Mouse (Mus musculus): ENCODE measurements around the gene Iqsec2. TPM values are rescaled to one million over a fixed set of nuclear protein-coding genes. Genes with fewer than 3 reads are reported as not detected.
"Not testable (repeated sequence)": the region's sequence is repeated elsewhere in the genome, so short reads cannot be mapped to it uniquely, and the experiment has no call there.

Iqsec2 gene
- total RNA-seq, 2 experiments from 2014 or later = 0.92 to 5.8 TPM

GRCm38 (mm10) chrX:152243140-152243539 lies 99.1 kb downstream of the Iqsec2 start:
- ATAC-seq (replicated peaks; ENCODE audit: poor library complexity) = not testable (repeated sequence)

- no peak for ATAC-seq (replicated peaks; ENCODE audit: poor library complexity)
These were observed 100.6 kb downstream of the Iqsec2 start for GRCm38 (mm10) chrX:152244492-152245189.

- no peak for ATAC-seq (replicated peaks; ENCODE audit: poor library complexity)
These were observed 127.1 kb downstream of the Iqsec2 start for GRCm38 (mm10) chrX:152271189-152271588.

Other genes with a start within 250 kb of the Iqsec2 start
- gene Hsd17b10, start 142.4 kb upstream of the Iqsec2 start, total RNA-seq (2015) = 110 and 139 TPM in 2 replicates
- 76.0 and 85.4 TPM in 2 replicates for gene Hsd17b10, start 142.4 kb upstream of the Iqsec2 start, total RNA-seq (2017)
- gene Ribc1, start 128.0 kb upstream of the Iqsec2 start, total RNA-seq (2015) = 1.6 and 2.9 TPM in 2 replicates
- gene Ribc1, start 128.0 kb upstream of the Iqsec2 start, total RNA-seq (2017) = 3.0 and 3.3 TPM in 2 replicates
- 121 and 125 TPM in 2 replicates for gene Smc1a, start 127.8 kb upstream of the Iqsec2 start, total RNA-seq (2015)
- 264 and 317 TPM in 2 replicates for gene Smc1a, start 127.8 kb upstream of the Iqsec2 start, total RNA-seq (2017)
- gene Kdm5c, start 88.8 kb downstream of the Iqsec2 start, total RNA-seq (2015) = 22.4 and 26.4 TPM in 2 replicates
- gene Kdm5c, start 88.8 kb downstream of the Iqsec2 start, total RNA-seq (2017) = 38.4 and 41.0 TPM in 2 replicates
- gene Kantr, start 183.2 kb downstream of the Iqsec2 start, total RNA-seq (2015) = 14.4 and 24.0 TPM in 2 replicates
- 6.2 and 6.4 TPM in 2 replicates for gene Kantr, start 183.2 kb downstream of the Iqsec2 start, total RNA-seq (2017)
- gene Tspyl2, start 198.2 kb downstream of the Iqsec2 start, total RNA-seq (2015) = 10.6 and 16.6 TPM in 2 replicates
- 20.2 and 29.4 TPM in 2 replicates for gene Tspyl2, start 198.2 kb downstream of the Iqsec2 start, total RNA-seq (2017)
- not detected in 2 replicates for gene Gpr173, start 224.4 kb downstream of the Iqsec2 start, total RNA-seq (2015)
- not detected in 2 replicates for gene Gpr173, start 224.4 kb downstream of the Iqsec2 start, total RNA-seq (2017)